Mouse (Mus musculus) forebrain, embryonic 11.5 days (tissue): ENCODE measurements at regions not wholly inside any gene's neighbourhood (a gene's known extent, or its start where the extent isn't known, plus 50 kb on each side); places are given as distances from the start of the nearest gene placed in this dataset.
A peak's percentile ranks its signal among the peaks of the same experiment; 100 is the strongest.
"Not testable (repeated sequence)": the region's sequence is repeated elsewhere in the genome, so short reads cannot be mapped to it uniquely, and the experiment has no call there.

Experiments
- ATAC-seq: fragments of 200-750 bp; cut with Nextera tagmentation; replicated peaks from 2 replicates; pipeline ENCODE4 v1.8.0; 2017; ENCODE audit warnings: moderate TSS enrichment; ENCODE audit not compliant: low FRiP score
- DNase-seq: peaks from one replicate; pipeline ENCODE4 v3.0.0-alpha.2; 2017; ENCODE audit warnings: low spot score
- H3K27ac ChIP-seq: fragments of 300-500 bp; sonication (generic); 2 replicates; pipeline ENCODE4 v1.5.1; 2014; ENCODE audit warnings: low read depth, low read length
- H3K27me3 ChIP-seq: fragments of 300-500 bp; sonication (generic); 2 replicates; pipeline ENCODE4 v1.6.1; 2014; ENCODE audit warnings: mild to moderate bottlenecking, low read length, mixed read lengths; ENCODE audit not compliant: control insufficient read depth, insufficient read depth
- H3K36me3 ChIP-seq: fragments of 300-500 bp; sonication (generic); 2 replicates; pipeline ENCODE4 v1.6.1; 2014; ENCODE audit warnings: mild to moderate bottlenecking, low read length, moderate library complexity, mixed read lengths; ENCODE audit not compliant: control insufficient read depth, insufficient read depth
- H3K4me1 ChIP-seq: fragments of 300-500 bp; sonication (generic); replicated peaks from 2 replicates; pipeline ENCODE4 v1.6.1; 2014; ENCODE audit warnings: low read length, mixed read lengths; ENCODE audit not compliant: control insufficient read depth, insufficient read depth
- H3K4me2 ChIP-seq: fragments of 300-500 bp; sonication (generic); 2 replicates; pipeline ENCODE4 v1.6.1; 2014; ENCODE audit warnings: low read depth, mild to moderate bottlenecking, low read length, moderate library complexity, mixed read lengths; ENCODE audit not compliant: severe bottlenecking
- H3K4me3 ChIP-seq: fragments of 300-500 bp; sonication (generic); 2 replicates; pipeline ENCODE4 v1.5.1; 2014; ENCODE audit warnings: low read depth, low read length
- H3K9ac ChIP-seq: fragments of 300-500 bp; sonication (generic); 2 replicates; pipeline ENCODE4 v1.6.1; 2014; ENCODE audit warnings: low read length
- H3K9me3 ChIP-seq: fragments of 300-500 bp; sonication (generic); 2 replicates; pipeline ENCODE4 v1.6.1; 2016; ENCODE audit warnings: low read length, mixed read lengths; ENCODE audit not compliant: control insufficient read depth
- WGBS: fragments of 180-500 bp; shearing (Covaris S2); extraction: QIAGEN DNeasy Blood & Tissue Kit; methylation state at CpG from one replicate; pipeline ENCODE4 v1.1.7; 2014; 5-methylcytosine and 5-hydroxymethylcytosine counted together

DNA sequence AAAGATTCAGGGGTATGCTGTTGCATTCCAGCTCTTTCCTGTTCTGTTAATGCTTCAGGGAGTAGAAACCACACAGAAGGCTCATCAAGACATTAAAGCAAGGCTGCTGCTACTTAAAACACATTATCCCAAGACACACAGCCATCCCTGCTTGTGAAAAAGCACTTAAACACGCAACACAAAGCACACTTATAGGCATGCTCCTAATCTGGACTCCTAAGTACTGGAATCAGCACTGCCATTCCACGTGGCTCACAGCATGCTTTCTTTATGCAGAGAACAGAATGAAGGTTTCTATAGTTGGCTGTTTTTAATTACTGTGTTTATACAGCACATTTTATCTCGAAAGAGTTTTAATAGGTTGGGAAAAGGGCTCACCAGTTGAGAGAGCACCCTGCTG is 233.2 kb upstream of the Anxa10 start:
- H3K9ac ChIP-seq: no peak overlapping the region
- H3K27ac ChIP-seq: no peak overlapping the region
- DNase-seq (no peak), ATAC-seq (peak; percentile 74)
- WGBS: 13% methylated on average over 3 of the region's 3 CpGs
- no peaks in the 10 kb centered on the region for H3K4me1 ChIP-seq
- H3K9me3 ChIP-seq: no peaks in the 10 kb centered on the region
- no peak overlapping the region for H3K4me2 ChIP-seq
- no peaks in the 10 kb centered on the region for H3K27me3 ChIP-seq
- H3K4me3 ChIP-seq: no peak overlapping the region
- no peaks in the 10 kb centered on the region for H3K36me3 ChIP-seq

DNA sequence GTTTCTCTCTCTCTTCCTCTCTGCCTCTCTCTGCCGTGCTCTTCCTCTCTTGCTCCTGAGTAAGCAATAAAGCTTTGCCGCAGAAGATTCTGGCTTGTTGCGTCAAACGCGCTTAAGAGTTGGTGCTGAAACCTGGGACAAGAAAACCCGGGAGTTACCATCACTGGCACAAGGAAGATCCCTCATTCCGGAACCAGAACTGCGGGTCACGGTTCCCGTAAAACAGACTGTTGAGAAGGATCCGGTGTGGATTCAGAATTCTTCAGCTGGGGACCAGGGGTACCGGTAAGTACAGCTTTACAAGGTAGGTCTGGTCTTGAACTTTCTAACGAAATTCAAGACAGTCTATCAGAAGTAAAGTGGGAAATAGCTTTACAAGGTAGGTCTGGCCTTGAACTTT is 221.0 kb upstream of the Anxa10 start:
- not testable (repeated sequence) for DNase-seq, H3K4me3 ChIP-seq, ATAC-seq, H3K27ac ChIP-seq, H3K4me1 ChIP-seq, H3K9me3 ChIP-seq, H3K9ac ChIP-seq, H3K27me3 ChIP-seq, H3K36me3 ChIP-seq, H3K4me2 ChIP-seq
- 94% methylated on average over 13 of the region's 13 CpGs for WGBS
